Mouse (Mus musculus): Measurements from ENCODE around the gene Rnf152.

The Rnf152 gene

DNA sequence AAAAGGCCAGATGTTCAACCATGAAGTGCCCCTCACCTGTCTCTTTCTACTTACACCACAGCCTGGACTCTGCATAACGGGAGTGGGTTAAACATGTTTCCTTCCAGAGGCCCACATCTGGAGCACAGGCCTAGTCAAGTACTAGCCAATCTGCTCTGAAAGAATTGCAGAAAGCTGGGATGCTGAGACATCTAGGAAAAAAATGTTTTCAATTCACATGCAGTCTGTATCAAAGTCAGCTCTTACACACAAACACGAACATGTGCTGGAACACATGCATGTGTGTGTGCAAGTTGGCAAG, 44.0 kb downstream of the Rnf152 start:
- DNase-seq (ENCODE audit: low read depth, low spot score): no peak

DNA sequence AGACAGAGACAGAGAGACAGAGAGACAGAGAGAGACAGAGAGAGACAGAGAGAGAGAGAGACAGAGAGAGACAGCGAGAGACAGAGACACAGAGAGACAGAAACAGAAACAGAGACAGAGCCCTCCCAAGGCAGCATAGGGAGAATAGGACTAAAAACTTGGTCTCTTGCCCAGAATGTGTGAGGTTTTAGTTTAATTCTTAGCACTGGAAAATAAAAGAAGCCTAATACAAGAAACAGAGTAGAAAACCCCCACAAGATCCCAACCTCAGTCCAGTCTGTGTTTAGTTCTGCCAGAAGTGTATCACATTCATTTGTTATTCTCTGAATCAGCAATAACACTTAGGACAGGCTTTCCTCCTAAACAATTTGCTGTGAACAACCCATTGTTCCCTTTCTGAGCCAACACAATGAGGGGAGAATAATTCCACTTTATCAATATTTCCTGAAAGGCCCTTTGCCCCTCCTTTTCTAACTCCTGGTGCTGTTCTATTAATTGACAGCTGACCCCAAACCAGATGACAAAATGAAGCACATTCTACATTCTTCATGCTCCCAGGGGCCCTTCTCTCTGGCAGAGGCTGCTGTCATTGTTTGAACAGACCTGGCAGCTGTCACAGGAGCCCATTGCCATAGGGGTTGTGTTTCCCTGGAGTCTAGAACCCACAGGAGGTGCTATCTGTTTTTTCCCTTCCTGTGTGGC, 44.5 kb downstream of the Rnf152 start:
- DNase-seq (ENCODE audit: low read depth, low spot score): no peak

GRCm38 (mm10) chr1:105302164-105302563, 54.3 kb downstream of the Rnf152 start:
- DNase-seq (ENCODE audit: low read depth, low spot score): no peak

DNA sequence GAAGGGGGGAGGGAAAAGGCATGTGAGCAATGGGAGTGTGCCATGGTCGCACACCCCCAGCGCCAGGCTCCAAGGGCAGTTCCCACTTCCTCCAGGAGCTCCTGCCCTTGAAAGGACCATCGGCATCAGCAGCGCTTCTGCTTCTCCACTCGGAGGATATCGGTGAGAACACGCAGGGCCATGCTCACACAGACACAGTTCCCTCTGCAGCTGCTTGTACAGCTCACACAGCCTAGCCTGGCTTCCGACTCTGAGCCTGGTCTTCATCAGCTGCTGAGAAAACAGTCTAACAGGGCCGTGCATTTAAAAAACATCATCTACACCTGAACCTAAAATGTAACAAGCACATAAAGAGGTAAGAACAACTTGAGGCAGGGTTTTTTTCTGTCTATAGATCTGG, 54.7 kb downstream of the Rnf152 start:
- no peak for DNase-seq (ENCODE audit: low read depth, low spot score)

- DNase-seq (ENCODE audit: low read depth, low spot score): no peak
Observed at GRCm38 (mm10) chr1:105291859-105292258, 64.7 kb downstream of the Rnf152 start.

GRCm38 (mm10) chr1:105287536-105287935, 69.0 kb downstream of the Rnf152 start:
- no peak for DNase-seq (ENCODE audit: low read depth, low spot score)

DNA sequence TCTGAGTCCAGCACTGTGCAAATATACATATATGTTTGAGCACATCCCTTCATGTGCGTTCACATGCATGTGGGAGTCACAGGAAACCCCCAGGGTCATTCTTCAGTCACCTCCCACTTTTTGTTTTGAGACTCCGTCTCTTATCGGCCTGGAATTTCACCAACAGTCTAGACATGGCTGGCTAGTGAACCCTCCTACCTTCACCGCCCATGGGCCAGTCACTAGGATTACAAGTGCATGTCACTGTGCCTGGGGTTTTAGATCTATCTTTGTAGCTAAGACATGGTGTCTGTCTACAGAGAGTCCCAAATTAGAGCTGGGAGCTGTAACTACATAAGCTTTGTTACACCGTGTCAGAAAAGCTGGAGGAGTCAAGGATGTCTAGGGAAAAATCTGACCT, 69.6 kb downstream of the Rnf152 start:
- DNase-seq (ENCODE audit: low read depth, low spot score): no peak

GRCm38 (mm10) chr1:105285001-105285400, 71.5 kb downstream of the Rnf152 start:
- DNase-seq (ENCODE audit: low read depth, low spot score): no peak

GRCm38 (mm10) chr1:105284116-105284515, 72.4 kb downstream of the Rnf152 start:
- DNase-seq (ENCODE audit: low read depth, low spot score): no peak

DNA sequence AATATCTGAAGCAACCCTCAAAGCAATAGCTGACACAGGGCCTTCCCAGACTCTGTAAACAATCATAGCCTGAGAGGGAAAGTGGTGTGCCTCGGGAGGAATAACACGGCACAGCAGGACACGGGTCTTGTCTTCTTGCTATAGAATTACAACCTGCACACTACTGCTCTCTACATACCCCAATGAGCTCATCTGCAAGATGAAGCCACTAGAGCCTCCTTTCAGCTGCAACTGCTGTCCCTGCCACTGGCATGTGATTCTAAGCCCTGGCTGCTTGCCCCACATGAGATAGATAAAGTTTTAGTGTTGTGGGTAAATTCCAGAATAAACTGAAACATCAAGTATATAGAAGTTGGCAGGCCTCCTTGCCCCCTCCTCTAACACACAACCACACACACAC, 75.2 kb downstream of the Rnf152 start:
- no peak for DNase-seq (ENCODE audit: low read depth, low spot score)

GRCm38 (mm10) chr1:105280160-105280559, 76.3 kb downstream of the Rnf152 start:
- DNase-seq (ENCODE audit: low read depth, low spot score): no peak

DNA sequence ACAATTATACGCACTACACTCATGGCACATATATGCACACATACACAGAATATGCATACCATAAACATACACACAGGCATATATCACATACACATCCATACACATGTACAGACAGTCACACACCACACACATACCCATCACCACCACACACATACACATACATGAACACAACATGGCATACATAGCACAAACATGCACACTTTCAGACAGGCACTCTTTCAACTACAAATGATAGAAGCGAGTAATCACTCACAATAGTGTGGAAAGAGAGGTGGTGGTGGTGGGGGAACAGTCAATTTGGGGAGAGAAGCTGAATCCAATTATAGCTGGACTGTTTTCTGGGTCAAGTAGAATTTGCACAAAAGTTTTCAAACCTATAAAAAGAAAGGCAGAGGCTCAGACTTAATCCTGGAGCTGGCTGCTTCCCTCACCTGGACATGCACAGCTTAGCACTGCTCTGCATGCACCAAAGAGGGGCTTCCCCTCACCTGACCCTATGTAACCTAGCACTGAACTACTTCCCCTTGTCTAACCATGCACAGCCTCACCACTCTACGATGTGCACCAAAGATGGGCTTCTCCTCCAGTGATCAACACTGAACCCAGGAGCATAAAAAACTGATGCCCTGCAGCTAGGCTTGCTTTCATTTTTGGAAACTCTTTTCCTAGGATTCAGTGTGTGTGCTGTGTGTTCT, 81.9 kb downstream of the Rnf152 start:
- DNase-seq (ENCODE audit: low read depth, low spot score): no peak

DNA sequence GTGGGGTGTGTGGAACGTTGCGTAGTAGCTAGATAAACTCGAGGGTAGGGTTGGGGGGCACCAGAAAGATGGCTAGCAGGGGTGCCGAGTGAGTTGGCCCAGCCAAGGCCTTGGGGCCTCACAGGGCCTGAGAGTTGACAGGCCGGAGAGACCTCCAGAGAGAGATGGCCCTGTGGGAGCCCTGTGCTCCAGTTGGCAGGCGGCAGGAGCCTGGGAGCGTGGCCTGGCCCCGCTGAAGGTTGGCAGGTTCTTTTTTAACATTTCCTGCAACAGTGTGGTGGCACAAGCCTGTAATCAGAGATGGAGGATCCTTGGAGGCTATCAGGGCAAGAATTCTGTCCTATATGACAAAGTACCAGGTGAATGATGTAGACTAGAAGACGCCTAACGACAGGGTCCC, 85.4 kb downstream of the Rnf152 start:
- DNase-seq (ENCODE audit: low read depth, low spot score): no peak

DNA sequence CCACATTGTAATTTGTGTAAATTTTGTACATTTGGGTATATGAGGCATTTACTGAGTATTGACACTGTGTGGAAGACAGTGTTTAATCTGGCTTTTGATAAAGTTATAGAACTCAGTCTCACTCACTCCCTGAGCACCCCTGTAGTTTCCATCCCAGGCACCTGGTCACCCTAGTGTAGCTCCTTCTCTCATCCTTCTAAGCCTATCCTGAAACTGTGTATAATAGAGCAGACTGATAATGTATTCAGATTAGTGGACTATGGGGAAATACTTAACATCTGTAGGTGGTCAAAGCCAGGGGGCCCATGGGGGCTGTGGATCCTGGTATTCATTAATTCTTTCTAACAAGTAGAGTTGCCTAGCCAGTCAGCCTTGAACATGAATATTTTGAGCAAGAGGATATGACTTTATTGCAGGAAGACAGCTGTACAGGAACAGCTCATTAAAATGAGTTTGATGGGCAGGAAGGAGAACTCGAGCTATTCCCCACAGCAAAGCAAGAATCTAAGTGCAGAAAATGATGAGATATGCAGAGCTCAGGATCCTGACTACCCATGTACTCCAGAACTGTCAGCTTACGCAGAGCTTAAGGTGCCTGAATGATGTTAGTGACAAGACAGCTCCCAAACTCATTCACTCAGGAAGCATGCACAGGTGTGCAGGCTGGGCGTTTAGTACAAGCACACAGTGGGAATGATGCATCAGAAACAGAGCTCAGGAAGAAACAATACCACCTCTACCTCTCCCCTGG, 93.1 kb downstream of the Rnf152 start:
- DNase-seq (ENCODE audit: low read depth, low spot score): no peak

GRCm38 (mm10) chr1:105260200-105260599, 96.3 kb downstream of the Rnf152 start:
- no peak for DNase-seq (ENCODE audit: low read depth, low spot score)

DNA sequence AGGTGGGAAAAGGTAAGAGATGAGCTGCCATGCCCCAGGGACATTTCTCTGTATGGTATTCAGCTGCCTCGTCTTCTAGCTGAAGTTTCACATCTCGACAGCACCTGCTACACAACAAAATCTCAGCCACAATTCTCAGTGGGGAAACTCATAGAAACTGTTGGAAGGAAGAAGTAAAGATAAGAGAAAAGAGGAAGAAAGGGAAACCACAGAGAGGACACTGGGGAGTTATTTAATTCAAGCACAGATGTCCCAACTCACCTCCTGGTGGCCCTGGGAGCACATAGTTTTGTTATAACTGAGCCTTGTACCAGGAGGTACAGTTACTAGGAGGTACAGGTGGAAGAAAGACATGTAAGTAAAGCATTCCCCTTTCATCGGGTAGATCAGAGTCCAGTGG, 99.3 kb downstream of the Rnf152 start:
- DNase-seq (ENCODE audit: low read depth, low spot score): no peak

- DNase-seq (ENCODE audit: low read depth, low spot score): no peak
Observed at GRCm38 (mm10) chr1:105249190-105249589, 107.3 kb downstream of the Rnf152 start.

DNA sequence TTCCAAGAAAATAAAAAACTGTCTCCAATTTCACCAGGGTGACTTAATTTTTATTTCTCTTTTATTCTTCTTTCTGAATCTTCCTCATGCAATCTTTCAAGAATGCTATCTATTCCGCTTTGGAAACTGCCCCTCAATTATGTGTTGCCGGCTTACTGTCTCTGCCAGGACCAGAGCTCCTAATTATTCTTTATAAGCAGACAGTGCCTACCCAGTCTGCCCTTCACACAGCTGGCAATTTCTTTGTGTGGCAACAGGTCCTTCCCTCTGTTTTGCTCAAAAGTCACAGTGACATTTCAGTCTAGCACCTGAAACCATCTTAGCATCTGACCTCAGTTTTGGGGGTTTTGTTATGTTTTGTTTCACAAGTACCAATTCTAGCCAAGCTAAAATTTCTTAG, 109.9 kb downstream of the Rnf152 start:
- no peak for DNase-seq (ENCODE audit: low read depth, low spot score)

DNA sequence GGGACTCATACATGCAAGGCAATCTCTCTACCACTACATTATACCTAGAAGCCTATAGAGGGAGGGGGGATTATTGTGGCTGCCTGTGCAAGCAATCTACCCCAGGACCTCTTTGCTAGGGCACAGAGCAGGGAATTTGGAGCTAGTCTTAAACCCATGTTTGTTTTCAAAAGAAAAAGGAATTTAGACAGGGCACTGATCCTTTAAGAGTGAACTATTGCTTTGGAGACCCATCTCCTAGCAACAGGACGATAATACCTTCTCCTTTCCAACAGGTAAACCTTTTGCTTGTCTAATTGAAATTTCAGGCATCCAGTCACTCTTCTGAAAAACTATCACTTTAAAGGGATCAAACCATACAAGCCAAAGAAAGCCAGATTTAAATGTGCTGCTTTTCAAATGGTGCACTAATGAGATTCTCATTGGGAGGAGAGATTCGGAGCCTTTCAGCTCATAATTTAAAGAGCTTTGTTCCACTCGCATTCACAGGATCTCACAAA, 110.4 kb downstream of the Rnf152 start:
- no peak for DNase-seq (ENCODE audit: low read depth, low spot score)

DNA sequence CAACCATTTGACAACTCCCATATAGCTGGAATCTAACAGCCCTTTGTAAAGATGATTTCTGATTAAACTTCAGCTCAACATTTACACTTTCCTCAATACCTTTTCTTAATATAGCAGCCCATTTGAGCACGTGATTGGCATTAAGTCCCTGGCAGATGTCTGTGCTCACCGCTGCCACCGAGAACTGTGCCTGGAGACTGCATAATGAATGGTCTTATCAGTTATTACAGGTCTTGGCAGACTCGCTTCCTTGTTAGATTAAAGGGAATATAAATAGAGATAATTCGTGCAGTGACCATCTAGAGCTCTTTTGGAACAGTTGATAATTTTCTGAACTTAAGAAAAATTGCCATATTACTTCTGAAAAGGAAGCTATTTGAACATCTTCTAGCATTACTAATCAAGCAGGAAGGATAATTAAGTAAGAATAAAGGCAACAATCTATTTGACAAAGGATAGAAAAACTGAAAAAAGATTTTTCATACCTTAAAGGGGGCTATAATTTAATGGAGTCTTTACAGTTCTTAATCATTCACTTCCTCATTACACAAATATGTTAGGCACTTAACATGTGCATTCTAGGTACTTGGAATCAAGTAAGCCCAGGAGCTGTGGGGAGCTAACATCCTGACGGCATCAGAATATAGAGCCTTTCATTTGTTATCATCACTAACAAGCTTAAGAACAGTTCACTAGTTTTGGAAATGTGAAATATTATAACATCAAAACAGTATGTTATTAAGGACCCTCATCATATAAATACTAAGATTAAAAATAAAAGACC, 113.0 kb downstream of the Rnf152 start:
- no peak for DNase-seq (ENCODE audit: low read depth, low spot score)

DNA sequence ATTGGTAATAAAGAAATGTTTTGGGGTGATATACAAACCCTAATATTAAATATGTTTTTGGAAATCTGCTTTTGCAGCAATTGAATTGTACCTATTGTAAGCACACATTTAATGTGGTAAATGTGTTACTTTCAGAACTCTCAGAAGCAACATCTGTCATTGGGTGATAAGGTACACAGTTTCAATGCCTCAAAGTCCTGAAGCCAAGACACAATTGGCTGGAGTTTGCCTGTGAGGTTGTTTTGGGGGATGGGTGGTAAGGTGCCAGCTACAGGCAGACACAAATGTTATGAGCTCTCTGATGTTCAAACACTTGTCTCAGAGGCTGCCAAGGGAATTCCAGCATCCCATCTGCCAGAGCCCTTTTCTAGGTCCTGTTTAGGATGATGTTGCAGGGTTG, 116.3 kb downstream of the Rnf152 start:
- no peak for DNase-seq (ENCODE audit: low read depth, low spot score)
